Mouse (Mus musculus): ENCODE data around the gene Brd9.
A peak's percentile ranks its signal among the peaks of the same experiment; 100 is the strongest.
"Not testable (repeated sequence)": the region's sequence is repeated elsewhere in the genome, so short reads cannot be mapped to it uniquely, and the experiment has no call there.

Brd9 gene

GRCm38 (mm10) chr13:73990325-73990724 lies 52.7 kb downstream of the Brd9 start:
- DNase-seq (ENCODE audit: low read depth, low spot score): no peak

GRCm38 (mm10) chr13:73990761-73991160 lies 53.1 kb downstream of the Brd9 start:
- DNase-seq (ENCODE audit: low read depth, low spot score): no peak

- no peak for DNase-seq (ENCODE audit: low read depth, low spot score)
Measured at GRCm38 (mm10) chr13:73991267-73991666, 53.7 kb downstream of the Brd9 start.

- no peak for DNase-seq (ENCODE audit: low read depth, low spot score)
Measured at GRCm38 (mm10) chr13:73996456-73996855, 58.8 kb downstream of the Brd9 start.

GRCm38 (mm10) chr13:74000519-74000918 lies 62.9 kb downstream of the Brd9 start:
- no peak for DNase-seq (ENCODE audit: low read depth, low spot score)

GRCm38 (mm10) chr13:74000961-74001360 lies 63.4 kb downstream of the Brd9 start:
- no peak for DNase-seq (ENCODE audit: low read depth, low spot score)

GRCm38 (mm10) chr13:74001492-74001891 lies 63.9 kb downstream of the Brd9 start:
- no peak for DNase-seq (ENCODE audit: low read depth, low spot score)

GRCm38 (mm10) chr13:74006881-74007280 lies 69.3 kb downstream of the Brd9 start:
- DNase-seq (ENCODE audit: low read depth, low spot score): not testable (repeated sequence)

GRCm38 (mm10) chr13:74008216-74008615 lies 70.6 kb downstream of the Brd9 start:
- not testable (repeated sequence) for DNase-seq (ENCODE audit: low read depth, low spot score)

GRCm38 (mm10) chr13:74008948-74009718 lies 71.5 kb downstream of the Brd9 start, which contains the start of gene Tppp:
TSS of gene Tppp (plus strand) at chr13:74009407.
- DNase-seq (ENCODE audit: low read depth, low spot score): peak; percentile 92

- peak; percentile 53 for DNase-seq (ENCODE audit: low read depth, low spot score)
Measured at GRCm38 (mm10) chr13:74009791-74010614, 72.4 kb downstream of the Brd9 start.
